Mouse (Mus musculus): ENCODE results near the gene Mif4gd. TPM values are rescaled to one million over a fixed set of nuclear protein-coding genes. Genes with fewer than 3 reads are reported as not detected.

Gene Mif4gd
- polyA plus RNA-seq, 2 experiments = 23.1 to 34.2 TPM

DNA sequence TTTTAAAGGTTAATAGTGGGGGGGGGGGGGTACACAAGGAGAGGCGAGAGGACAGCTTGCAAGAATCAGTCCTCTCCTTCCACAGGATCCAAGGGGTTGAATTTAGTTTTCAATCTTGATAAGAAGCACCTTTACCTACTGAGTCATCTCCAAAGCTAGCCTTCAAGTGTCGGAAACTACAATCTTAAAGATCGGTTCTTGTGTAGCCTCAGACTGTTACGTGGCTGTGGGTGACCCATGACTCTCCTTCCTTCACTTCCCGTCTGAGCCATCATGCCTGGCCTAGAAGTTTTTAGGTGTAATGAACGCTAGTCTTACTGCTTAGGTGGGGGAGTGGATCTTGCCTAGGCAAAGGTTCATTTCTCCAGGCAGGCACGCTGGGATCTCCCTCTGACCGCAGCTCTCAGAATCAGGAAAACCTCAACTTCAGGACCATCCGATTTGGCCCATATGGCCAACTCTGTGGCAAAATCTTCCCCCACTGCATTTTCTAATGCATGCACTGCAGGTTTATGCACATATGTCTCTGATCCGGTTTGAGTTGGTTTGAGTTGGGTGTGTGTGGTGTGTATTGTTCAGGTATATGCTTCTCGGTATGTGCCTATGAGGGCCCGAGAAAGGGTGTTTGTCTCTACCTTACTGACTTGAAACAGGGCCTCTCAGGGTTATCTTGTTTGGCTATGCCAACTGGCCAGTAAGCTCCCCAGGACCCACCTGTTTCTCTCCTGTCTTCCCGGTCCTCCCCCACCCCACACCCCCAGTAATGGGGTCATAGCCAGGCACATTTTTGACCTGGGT, 17.2 kb upstream of the Mif4gd start:
- no peaks in the 10 kb centered on the region for H3K27me3 ChIP-seq (ENCODE audit: control insufficient read depth, insufficient read depth, low read length)
- H3K9me3 ChIP-seq (ENCODE audit: control insufficient read depth, low read length) = no peaks in the 10 kb centered on the region
- H3K9ac ChIP-seq (ENCODE audit: low read depth, low read length, severe bottlenecking) = no peak overlapping the region
- no peak overlapping the region for H3K4me2 ChIP-seq (replicated peaks; ENCODE audit: low read depth, low read length, severe bottlenecking)
- ATAC-seq (ENCODE audit: low FRiP score, low read depth) = no peak
- WGBS = 88% methylated on average over 13 of the region's 13 CpGs
- no peak overlapping the region for H3K27ac ChIP-seq (replicated peaks; ENCODE audit: low read depth, low read length)
- no peak for TF ChIP-seq POLR2A (IDR thresholded peaks at IDR 0.05; ENCODE audit: borderline replicate concordance, extremely low read depth, insufficient read depth, insufficient read length)
- H3K4me3 ChIP-seq (replicated peaks; ENCODE audit: low read length) = no peak overlapping the region
- DNase-seq (ENCODE audit: low spot score) = no peak
- H3K4me1 ChIP-seq (ENCODE audit: control insufficient read depth, insufficient read depth, low read length) = no peaks in the 10 kb centered on the region
- no peaks in the 10 kb centered on the region for H3K36me3 ChIP-seq (ENCODE audit: control insufficient read depth, insufficient read depth, low read length)

DNA sequence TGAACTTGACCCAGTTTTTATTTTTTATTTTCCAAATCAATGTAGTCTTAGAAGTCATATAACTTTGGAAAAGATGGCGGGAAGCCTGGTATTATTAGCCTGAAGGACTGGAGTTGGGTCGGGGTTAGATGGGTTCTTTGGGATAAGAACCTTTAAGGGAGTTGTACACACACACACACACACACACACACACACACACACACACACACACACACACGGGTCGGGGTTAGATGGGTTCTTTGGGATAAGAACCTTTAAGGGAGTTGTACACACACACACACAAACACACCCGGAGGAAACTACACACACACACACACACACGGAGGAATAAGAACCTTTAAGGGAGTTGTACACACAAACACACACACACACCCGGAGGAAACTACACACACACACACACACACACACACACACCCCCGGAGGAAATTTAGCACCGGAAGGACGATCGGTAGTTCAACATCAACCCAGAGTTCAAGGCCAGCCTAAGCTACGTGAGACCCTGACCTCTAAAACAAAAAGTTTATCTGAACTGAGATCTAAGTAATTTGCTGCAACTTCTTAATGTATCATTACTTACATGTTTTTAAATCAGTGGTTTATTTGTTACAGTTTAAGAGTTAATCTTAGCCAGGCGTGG, 15.8 kb upstream of the Mif4gd start:
- Histone ChIP-seq H3K36me3 (ENCODE audit: control insufficient read depth, insufficient read depth, low read length) (0 out of 2 replicates have a peak, but pooled peaks cover 2% of the 10 kb centered on the region), H3K4me1 (ENCODE audit: control insufficient read depth, insufficient read depth, low read length) (no peaks in the 10 kb centered on the region), H3K9me3 (ENCODE audit: control insufficient read depth, low read length) (no peaks in the 10 kb centered on the region), H3K27ac (replicated peaks; ENCODE audit: low read depth, low read length) (0 out of 2 replicates have a peak overlapping the region, but pooled peaks have one; percentile 5), H3K4me2 (replicated peaks; ENCODE audit: low read depth, low read length, severe bottlenecking) (peak overlapping the region; percentile 77), H3K27me3 (ENCODE audit: control insufficient read depth, insufficient read depth, low read length) (no peaks in the 10 kb centered on the region), H3K4me3 (replicated peaks; ENCODE audit: low read length) (peak overlapping the region; percentile 67), H3K9ac (ENCODE audit: low read depth, low read length, severe bottlenecking) (peak overlapping the region; percentile 28; the same call in 1 of the 2 replicates)
- TF ChIP-seq POLR2A (IDR thresholded peaks at IDR 0.05; ENCODE audit: borderline replicate concordance, extremely low read depth, insufficient read depth, insufficient read length) = no peak
- DNase-seq (ENCODE audit: low spot score) (no peak), ATAC-seq (ENCODE audit: low FRiP score, low read depth) (no peak)
- 58% methylated on average over 13 of the region's 13 CpGs for WGBS

DNA sequence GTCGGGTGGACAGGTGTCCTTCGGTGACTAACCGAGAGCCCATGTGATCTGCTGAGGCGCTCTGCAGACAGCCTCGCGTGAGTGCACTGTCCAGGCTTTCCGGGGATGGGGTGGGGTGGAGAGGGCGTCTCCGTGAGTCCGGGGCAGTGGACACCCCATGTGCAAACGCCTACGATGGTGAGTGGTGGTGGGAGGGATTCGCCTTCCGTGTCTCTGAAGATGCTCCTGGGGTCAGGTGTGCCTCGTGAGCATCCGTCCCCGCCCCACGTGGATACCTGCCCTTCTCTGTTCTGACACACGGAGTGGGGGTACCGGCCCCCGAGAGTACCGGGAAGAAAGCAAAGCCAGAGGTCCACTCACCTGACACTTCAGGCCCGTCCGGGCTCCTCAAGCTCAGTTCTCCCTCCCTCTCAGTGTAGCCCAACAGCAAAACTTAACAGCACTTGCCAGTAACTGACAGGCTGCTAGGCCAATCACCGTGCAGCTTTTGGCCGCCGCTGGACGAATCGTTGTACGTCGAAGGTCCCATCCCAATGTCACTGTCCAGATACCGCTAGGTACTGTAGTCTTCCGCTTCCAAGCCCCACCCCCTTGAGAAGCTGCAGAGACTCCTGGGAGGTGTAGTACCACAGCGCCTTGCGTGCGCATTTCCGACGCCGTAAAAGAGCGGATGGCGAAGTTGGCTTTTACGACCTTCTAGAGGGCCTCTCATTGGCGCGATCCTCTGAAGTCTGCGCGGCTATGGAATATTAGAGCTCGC, 15.1 kb upstream of the Mif4gd start, which contains the start of gene Slc25a19:
Gene Slc25a19, minus strand, starts transcription at position 591 of the 760 bp plus-strand sequence.
- Histone ChIP-seq H3K9me3 (ENCODE audit: control insufficient read depth, low read length) (no peaks in the 10 kb centered on the region), H3K4me2 (replicated peaks; ENCODE audit: low read depth, low read length, severe bottlenecking) (peak within 1 kb of the TSS; percentile 77), H3K4me3 (replicated peaks; ENCODE audit: low read length) (peak within 1 kb of the TSS; percentile 67), H3K27ac (replicated peaks; ENCODE audit: low read depth, low read length) (0 out of 2 replicates have a peak within 1 kb of the TSS, but pooled peaks have one; percentile 5), H3K27me3 (ENCODE audit: control insufficient read depth, insufficient read depth, low read length) (no peaks in the 10 kb centered on the region), H3K36me3 (ENCODE audit: control insufficient read depth, insufficient read depth, low read length) (peaks cover 7% of the 10 kb centered on the region), H3K4me1 (ENCODE audit: control insufficient read depth, insufficient read depth, low read length) (no peaks in the 10 kb centered on the region), H3K9ac (ENCODE audit: low read depth, low read length, severe bottlenecking) (peak within 1 kb of the TSS; percentile 66)
- DNase-seq (ENCODE audit: low spot score) = peak; percentile 99
- peak; percentile 99 for ATAC-seq (ENCODE audit: low FRiP score, low read depth)
- under 1% methylated on average over 44 of the region's 47 CpGs for WGBS
- no peak for TF ChIP-seq POLR2A (IDR thresholded peaks at IDR 0.05; ENCODE audit: borderline replicate concordance, extremely low read depth, insufficient read depth, insufficient read length)

DNA sequence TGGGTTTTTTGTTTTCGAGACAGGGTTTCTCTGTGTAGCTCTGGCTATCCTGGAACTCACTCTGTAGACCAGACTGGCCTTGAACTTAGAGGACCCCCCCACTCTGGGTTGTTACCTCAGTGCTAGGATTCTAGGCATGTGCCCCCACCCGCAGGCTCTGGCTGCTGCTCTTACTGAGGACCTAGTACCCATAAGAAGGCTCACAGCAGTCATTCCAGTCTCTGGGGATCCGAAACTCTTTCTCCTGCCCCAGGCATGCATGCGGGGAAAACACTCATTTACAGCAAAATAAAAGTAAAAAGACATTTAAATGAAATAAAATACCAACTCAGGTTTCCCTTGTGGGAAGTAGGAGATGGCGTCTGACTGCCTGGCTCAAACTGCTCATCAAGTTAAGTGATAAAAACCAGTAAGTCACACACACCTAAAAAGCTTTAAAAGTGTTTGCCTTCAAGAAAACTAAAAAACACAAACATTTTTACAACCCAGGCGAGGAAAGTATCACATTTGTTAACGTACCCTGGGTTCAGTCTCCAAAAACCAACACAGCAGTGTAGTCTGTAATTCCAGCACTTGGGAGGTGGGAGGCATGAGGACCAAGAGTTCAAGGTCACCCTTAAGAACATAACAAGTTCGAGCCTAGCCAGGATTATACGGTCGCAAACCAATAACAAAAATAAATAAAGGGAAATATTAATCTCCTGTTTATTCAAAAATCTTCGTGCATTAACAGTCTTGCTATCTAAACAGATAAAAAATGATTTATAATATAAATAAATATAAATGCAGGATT, 14.3 kb upstream of the Mif4gd start:
- Histone ChIP-seq H3K4me1 (ENCODE audit: control insufficient read depth, insufficient read depth, low read length) (no peaks in the 10 kb centered on the region), H3K36me3 (ENCODE audit: control insufficient read depth, insufficient read depth, low read length) (peaks cover 15% of the 10 kb centered on the region), H3K9ac (ENCODE audit: low read depth, low read length, severe bottlenecking) (peak overlapping the region; percentile 66), H3K4me3 (replicated peaks; ENCODE audit: low read length) (peak overlapping the region; percentile 67), H3K27me3 (ENCODE audit: control insufficient read depth, insufficient read depth, low read length) (no peaks in the 10 kb centered on the region), H3K27ac (replicated peaks; ENCODE audit: low read depth, low read length) (no peak overlapping the region), H3K4me2 (replicated peaks; ENCODE audit: low read depth, low read length, severe bottlenecking) (peak overlapping the region; percentile 77), H3K9me3 (ENCODE audit: control insufficient read depth, low read length) (no peaks in the 10 kb centered on the region)
- no peak for DNase-seq (ENCODE audit: low spot score)
- no peak for ATAC-seq (ENCODE audit: low FRiP score, low read depth)
- no peak for TF ChIP-seq POLR2A (IDR thresholded peaks at IDR 0.05; ENCODE audit: borderline replicate concordance, extremely low read depth, insufficient read depth, insufficient read length)
- WGBS = 46% methylated on average over 11 of the region's 11 CpGs

All from limb, embryonic 14.5 days (tissue).